Mouse (Mus musculus) liver, embryonic 12.5 days (tissue): ENCODE results near the gene Rps21. TPM values are rescaled to one million over a fixed set of nuclear protein-coding genes. Genes with fewer than 3 reads are reported as not detected.

Experiments used
- ATAC-seq: fragments of 200-750 bp; cut with Nextera tagmentation; 2 replicates; pipeline ENCODE4 v1.8.0; 2017; ENCODE audit warnings: moderate number of reproducible peaks, mild to moderate bottlenecking, moderate library complexity
- H3K27ac ChIP-seq: fragments of 300-500 bp; sonication (generic); 2 replicates; pipeline ENCODE4 v1.5.1; 2016; ENCODE audit warnings: mild to moderate bottlenecking
- H3K27me3 ChIP-seq: fragments of 300-500 bp; sonication (generic); replicated peaks from 2 replicates; pipeline ENCODE4 v1.6.1; 2016; ENCODE audit warnings: mild to moderate bottlenecking, moderate library complexity
- H3K36me3 ChIP-seq: fragments of 300-500 bp; sonication (generic); 2 replicates; pipeline ENCODE4 v1.6.1; 2016; ENCODE audit warnings: mild to moderate bottlenecking, moderate library complexity
- H3K4me1 ChIP-seq: fragments of 300-500 bp; sonication (generic); 2 replicates; pipeline ENCODE4 v1.6.1; 2016
- H3K4me2 ChIP-seq: fragments of 300-500 bp; sonication (generic); 2 replicates; pipeline ENCODE4 v1.6.1; 2016; ENCODE audit warnings: mild to moderate bottlenecking, moderate library complexity
- H3K4me3 ChIP-seq: fragments of 300-500 bp; sonication (generic); 2 replicates; pipeline ENCODE4 v1.5.1; 2016; ENCODE audit warnings: mild to moderate bottlenecking, moderate library complexity
- H3K9ac ChIP-seq: fragments of 300-500 bp; sonication (generic); 2 replicates; pipeline ENCODE4 v1.6.1; 2016; ENCODE audit warnings: mild to moderate bottlenecking, moderate library complexity
- H3K9me3 ChIP-seq: fragments of 300-500 bp; sonication (generic); replicated peaks from 2 replicates; pipeline ENCODE4 v1.6.1; 2016; ENCODE audit warnings: mild to moderate bottlenecking, moderate library complexity
- WGBS: fragments of 180-500 bp; shearing (Covaris S2); methylation state at CpG from one replicate; pipeline ENCODE4 v1.1.7; 2016; ENCODE audit not compliant: insufficient replicate concordance; 5-methylcytosine and 5-hydroxymethylcytosine counted together
- polyA plus RNA-seq: library from polyadenylated mRNA; unstranded; fragments of >200 nt; fragmentation: Nextera tagmentation; extraction: Ambion mirVana; gene quantifications from 2 replicates; pipeline ENCODE4 v1.2.1, GENCODE M21; 2016

Rps21 gene
- polyA plus RNA-seq, 1 experiment from 2014 or later: 561 TPM

- Histone ChIP-seq H3K9me3 (no peaks in the 10 kb centered on the region), H3K4me3 (peak overlapping the region; percentile 20; the same call in 1 of the 2 replicates), H3K4me1 (peaks cover 50% of the 10 kb centered on the region), H3K36me3 (no peaks in the 10 kb centered on the region), H3K4me2 (peak overlapping the region; percentile 57), H3K9ac (peak overlapping the region; percentile 35; the same call in 1 of the 2 replicates), H3K27ac (0 out of 2 replicates have a peak overlapping the region, but pooled peaks have one; percentile 8), H3K27me3 (peaks cover 22% of the 10 kb centered on the region)
- 18% methylated on average over 8 of the region's 8 CpGs for WGBS
- ATAC-seq: no peak
Measured at GRCm38 (mm10) chr2:180276851-180277259, 19.7 kb downstream of the Rps21 start.

GRCm38 (mm10) chr2:180277773-180278320 is 20.7 kb downstream of the Rps21 start:
- H3K27ac ChIP-seq: no peak overlapping the region

GRCm38 (mm10) chr2:180279321-180279720 is 22.1 kb downstream of the Rps21 start:
- Histone ChIP-seq H3K9me3 (no peaks in the 10 kb centered on the region), H3K27ac (no peak overlapping the region), H3K4me1 (peaks cover 31% of the 10 kb centered on the region), H3K4me2 (no peak overlapping the region), H3K36me3 (no peaks in the 10 kb centered on the region), H3K9ac (no peak overlapping the region), H3K27me3 (peaks cover 30% of the 10 kb centered on the region), H3K4me3 (no peak overlapping the region)
- ATAC-seq: no peak
- 68% methylated on average over 8 of the region's 8 CpGs for WGBS

More at GRCm38 (mm10) chr2:180277773-180278320, 20.7 kb downstream of the Rps21 start:
- Histone ChIP-seq H3K27me3 (peaks cover 28% of the 10 kb centered on the region), H3K4me3 (no peak overlapping the region), H3K4me2 (no peak overlapping the region), H3K4me1 (peaks cover 40% of the 10 kb centered on the region), H3K9ac (no peak overlapping the region), H3K9me3 (no peaks in the 10 kb centered on the region), H3K36me3 (no peaks in the 10 kb centered on the region)
- 62% methylated on average over 8 of the region's 8 CpGs for WGBS
- no peak for ATAC-seq

GRCm38 (mm10) chr2:180288966-180289365 is 31.8 kb downstream of the Rps21 start:
- WGBS: 53% methylated on average over 11 of the region's 11 CpGs
- ATAC-seq: no peak
- no peak overlapping the region for H3K4me3 ChIP-seq

GRCm38 (mm10) chr2:180289440-180290108 is 32.4 kb downstream of the Rps21 start, which contains the start of gene Rbbp8nl:
Gene Rbbp8nl (minus strand): TSS chr2:180289879.
- ATAC-seq: no peak
- Histone ChIP-seq H3K4me1 (peaks cover 2% of the 10 kb centered on the region; the same call in 1 of the 2 replicates), H3K9me3 (no peaks in the 10 kb centered on the region), H3K27ac (no peak within 1 kb of the TSS), H3K27me3 (peaks cover under 1% of the 10 kb centered on the region), H3K9ac (no peak within 1 kb of the TSS), H3K4me2 (no peak within 1 kb of the TSS), H3K4me3 (no peak within 1 kb of the TSS), H3K36me3 (no peaks in the 10 kb centered on the region)
- WGBS: 40% methylated on average over 16 of the region's 16 CpGs

More at GRCm38 (mm10) chr2:180288966-180289365, 31.8 kb downstream of the Rps21 start:
- Histone ChIP-seq H3K27ac (no peak overlapping the region), H3K9ac (no peak overlapping the region), H3K4me2 (no peak overlapping the region), H3K27me3 (peaks cover 7% of the 10 kb centered on the region), H3K4me1 (peaks cover 2% of the 10 kb centered on the region; the same call in 1 of the 2 replicates), H3K36me3 (no peaks in the 10 kb centered on the region), H3K9me3 (no peaks in the 10 kb centered on the region)

- no peak for ATAC-seq
- no peak overlapping the region for H3K9ac ChIP-seq
- H3K27me3 ChIP-seq: no peaks in the 10 kb centered on the region; the same call in none of the 2 replicates
- no peak overlapping the region for H3K4me3 ChIP-seq
- no peak overlapping the region for H3K4me2 ChIP-seq
- 25% methylated on average over 6 of the region's 6 CpGs for WGBS
- H3K4me1 ChIP-seq: peaks cover 2% of the 10 kb centered on the region; the same call in 1 of the 2 replicates
- H3K9me3 ChIP-seq: no peaks in the 10 kb centered on the region
- no peaks in the 10 kb centered on the region for H3K36me3 ChIP-seq
- H3K27ac ChIP-seq: no peak overlapping the region
Measured at GRCm38 (mm10) chr2:180290503-180290902, 33.3 kb downstream of the Rps21 start.

- no peaks in the 10 kb centered on the region for H3K36me3 ChIP-seq
- 52% methylated on average over 5 of the region's 5 CpGs for WGBS
- ATAC-seq: 0 out of 2 replicates have a peak, but pooled peaks have one; percentile 16
- no peaks in the 10 kb centered on the region for H3K9me3 ChIP-seq
- H3K27ac ChIP-seq: no peak overlapping the region
- H3K4me2 ChIP-seq: no peak overlapping the region
- no peak overlapping the region for H3K4me3 ChIP-seq
- no peaks in the 10 kb centered on the region; the same call in 1 of the 2 replicates for H3K27me3 ChIP-seq
- peaks cover 2% of the 10 kb centered on the region; the same call in 1 of the 2 replicates for H3K4me1 ChIP-seq
- H3K9ac ChIP-seq: no peak overlapping the region
Measured at GRCm38 (mm10) chr2:180291566-180291965, 34.4 kb downstream of the Rps21 start.

GRCm38 (mm10) chr2:180292026-180292425 is 34.8 kb downstream of the Rps21 start:
- Histone ChIP-seq H3K4me2 (no peak overlapping the region), H3K36me3 (no peaks in the 10 kb centered on the region), H3K27me3 (no peaks in the 10 kb centered on the region; the same call in 1 of the 2 replicates), H3K4me3 (no peak overlapping the region), H3K9me3 (no peaks in the 10 kb centered on the region), H3K9ac (no peak overlapping the region), H3K27ac (no peak overlapping the region), H3K4me1 (peaks cover 2% of the 10 kb centered on the region; the same call in 1 of the 2 replicates)
- 60% methylated on average over 4 of the region's 4 CpGs for WGBS
- ATAC-seq: no peak

- no peak for ATAC-seq
- no peaks in the 10 kb centered on the region; the same call in 1 of the 2 replicates for H3K27me3 ChIP-seq
- no peak overlapping the region for H3K9ac ChIP-seq
- WGBS: 69% methylated on average over 8 of the region's 8 CpGs
- no peak overlapping the region for H3K4me2 ChIP-seq
- no peaks in the 10 kb centered on the region for H3K36me3 ChIP-seq
- no peaks in the 10 kb centered on the region for H3K9me3 ChIP-seq
- no peak overlapping the region for H3K27ac ChIP-seq
- peaks cover 2% of the 10 kb centered on the region; the same call in 1 of the 2 replicates for H3K4me1 ChIP-seq
- H3K4me3 ChIP-seq: no peak overlapping the region
Measured at GRCm38 (mm10) chr2:180292906-180293305, 35.7 kb downstream of the Rps21 start.

- Histone ChIP-seq H3K36me3 (no peaks in the 10 kb centered on the region), H3K27me3 (0 out of 2 replicates have a peak, but pooled peaks cover 8% of the 10 kb centered on the region), H3K9ac (no peak overlapping the region; the same call in 1 of the 2 replicates), H3K9me3 (no peaks in the 10 kb centered on the region), H3K4me2 (no peak overlapping the region), H3K4me3 (no peak overlapping the region), H3K27ac (no peak overlapping the region), H3K4me1 (peaks cover 18% of the 10 kb centered on the region)
- 36% methylated on average over 2 of the region's 2 CpGs for WGBS
- ATAC-seq: no peak
Measured at GRCm38 (mm10) chr2:180300252-180300651, 43.1 kb downstream of the Rps21 start.

- Histone ChIP-seq H3K36me3 (no peaks in the 10 kb centered on the region), H3K4me2 (no peak overlapping the region), H3K27me3 (0 out of 2 replicates have a peak, but pooled peaks cover 8% of the 10 kb centered on the region), H3K4me3 (no peak overlapping the region), H3K9ac (no peak overlapping the region; the same call in 1 of the 2 replicates), H3K4me1 (peaks cover 18% of the 10 kb centered on the region), H3K9me3 (no peaks in the 10 kb centered on the region), H3K27ac (no peak overlapping the region)
- WGBS: 8% methylated on average over 5 of the region's 5 CpGs
- peak; percentile 65 for ATAC-seq
Measured at GRCm38 (mm10) chr2:180300771-180301170, 43.6 kb downstream of the Rps21 start.

GRCm38 (mm10) chr2:180302201-180302600 is 45.0 kb downstream of the Rps21 start:
- Histone ChIP-seq H3K27me3 (0 out of 2 replicates have a peak, but pooled peaks cover 12% of the 10 kb centered on the region), H3K4me3 (no peak overlapping the region), H3K27ac (no peak overlapping the region), H3K4me2 (no peak overlapping the region), H3K36me3 (no peaks in the 10 kb centered on the region), H3K4me1 (peaks cover 18% of the 10 kb centered on the region), H3K9me3 (no peaks in the 10 kb centered on the region), H3K9ac (no peak overlapping the region)
- 69% methylated on average over 4 of the region's 4 CpGs for WGBS
- no peak for ATAC-seq
